Comparison of ENCODE assay signal across 24 mouse cellular contexts in the genomic region with DNA sequence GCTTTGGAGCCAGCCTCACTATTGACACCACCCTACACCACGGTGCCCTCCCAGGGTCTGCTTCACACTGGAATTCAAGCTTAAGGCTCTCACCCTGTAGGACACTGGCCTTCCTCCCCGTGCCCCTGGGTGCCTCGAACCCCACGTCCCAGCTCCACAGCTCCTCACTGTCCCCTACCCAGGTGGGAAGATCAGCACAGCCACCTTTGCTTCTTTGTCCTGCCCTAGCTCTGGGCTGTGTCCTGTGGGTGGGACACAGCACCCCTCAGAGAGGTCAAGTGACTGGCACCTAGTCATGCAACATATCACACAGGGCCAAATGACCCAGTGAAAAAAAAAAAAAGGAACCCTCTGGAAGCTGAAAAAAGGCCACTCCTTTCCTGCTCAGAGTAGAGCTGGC. TPM values are rescaled to one million over a fixed set of nuclear protein-coding genes. Genes with fewer than 3 reads are reported as not detected.
"Had no signal": no experiment of that assay in that cellular context is flagged by ENCODE, and none has a peak within 500 bp of the region (broad histone marks: within the 10 kb centered on the region; RNA-seq: fewer than 3 reads in every experiment).

No protein-coding gene starts in this region.

- H3K9me3 ChIP-seq: intestine, embryonic 15.5 days; kidney, embryonic 15.5 days; limb, embryonic 12.5 days; limb, embryonic 15.5 days; midbrain, embryonic 10.5 days; midbrain, embryonic 13.5 days; neural tube, embryonic 13.5 days; stomach, embryonic 15.5 days had no signal

- H3K4me3 ChIP-seq: intestine, embryonic 15.5 days; kidney, embryonic 15.5 days; limb, embryonic 12.5 days; limb, embryonic 15.5 days; midbrain, embryonic 10.5 days; midbrain, embryonic 13.5 days; myocyte; neural tube, embryonic 13.5 days; stomach, embryonic 15.5 days had no signal

- H3K27ac ChIP-seq: intestine, embryonic 15.5 days; kidney, embryonic 15.5 days; limb, embryonic 12.5 days; limb, embryonic 15.5 days; liver, embryonic 14.5 days; midbrain, embryonic 10.5 days; midbrain, embryonic 13.5 days; neural tube, embryonic 13.5 days; stomach, embryonic 15.5 days had no signal

- H3K36me3 ChIP-seq: intestine, embryonic 15.5 days; kidney, embryonic 15.5 days; limb, embryonic 12.5 days; limb, embryonic 15.5 days; midbrain, embryonic 10.5 days; midbrain, embryonic 13.5 days; neural tube, embryonic 13.5 days; stomach, embryonic 15.5 days had no signal

- DNase-seq: kidney, adult 11 months; kidney, adult 8-10 months; kidney, postnatal 10 days; kidney, postnatal 36 days; liver, postnatal 0 days; lung, embryonic 14.5 days; lung, postnatal 14 days; retina, postnatal 1 day; right cerebral cortex, postnatal 25 days; spleen, adult 18-20 months; thymus, postnatal 25 days had no signal

- H3K9ac ChIP-seq: intestine, embryonic 15.5 days; kidney, embryonic 15.5 days; limb, embryonic 12.5 days; limb, embryonic 15.5 days; liver, embryonic 14.5 days; liver, postnatal 0 days; lung, embryonic 14.5 days; midbrain, embryonic 13.5 days; neural tube, embryonic 13.5 days; stomach, embryonic 15.5 days had no signal

- ATAC-seq: intestine, embryonic 15.5 days; liver, postnatal 0 days; midbrain, embryonic 13.5 days; midbrain, embryonic 16.5 days had no signal

- H3K4me2 ChIP-seq: intestine, embryonic 15.5 days; kidney, embryonic 15.5 days; limb, embryonic 12.5 days; limb, embryonic 15.5 days; liver, embryonic 11.5 days; lung, embryonic 14.5 days; midbrain, embryonic 13.5 days; neural tube, embryonic 13.5 days; stomach, embryonic 15.5 days had no signal

RNA-seq across cellular contexts. Expression of a gene that starts 12.6 kb away (rescaled TPM):
- total RNA-seq: left cerebral cortex, postnatal 25 days had no signal
- polyA plus RNA-seq: limb, embryonic 12.5 days; midbrain, embryonic 10.5 days; midbrain, embryonic 13.5 days; midbrain, embryonic 16.5 days; neural tube, embryonic 13.5 days had no signal
